Mouse (Mus musculus) ES-Bruce4 (cell line): Measurements from ENCODE around the gene Prkg2.

ENCODE experiments used
- CTCF ChIP-seq: IDR thresholded peaks from one replicate; pipeline ENCODE4 v1.8.1; 2011; ENCODE audit warnings: low read depth, low read length
- EP300 ChIP-seq: IDR thresholded peaks from 2 replicates; pipeline ENCODE4 v1.6.1; 2011; ENCODE audit warnings: low read depth, low read length; ENCODE audit not compliant: insufficient read depth
- POLR2A ChIP-seq: IDR thresholded peaks from one replicate; pipeline ENCODE4 v1.8.1; 2011; ENCODE audit warnings: low read length; ENCODE audit not compliant: insufficient read depth

GRCm38 (mm10) chr5:98946117-98946620 is 91.0 kb downstream of the Prkg2 start:
- TF ChIP-seq CTCF = no peak
- TF ChIP-seq EP300 = no peak
- no peak for TF ChIP-seq POLR2A
